Mouse (Mus musculus) lung, embryonic 14.5 days (tissue): ENCODE measurements around the gene Ikzf2. TPM values are rescaled to one million over a fixed set of nuclear protein-coding genes. Genes with fewer than 3 reads are reported as not detected.

Experiments used
- ATAC-seq: fragments of 200-750 bp; cut with Nextera tagmentation; 2 replicates; pipeline ENCODE4 v1.8.0; 2017; ENCODE audit warnings: mild to moderate bottlenecking, moderate TSS enrichment, moderate library complexity; ENCODE audit not compliant: insufficient read depth
- DNase-seq: peaks from one replicate; pipeline ENCODE4 v3.0.0-alpha.2; 2015
- H3K27ac ChIP-seq: fragments of 300-500 bp; sonication (generic); 2 replicates; pipeline ENCODE4 v1.5.1; 2014; ENCODE audit warnings: low read depth, mild to moderate bottlenecking, moderate library complexity
- H3K27me3 ChIP-seq: fragments of 300-500 bp; sonication (generic); 2 replicates; pipeline ENCODE4 v1.6.1; 2014; ENCODE audit warnings: low read length, control low read depth; ENCODE audit not compliant: insufficient read depth
- H3K36me3 ChIP-seq: fragments of 300-500 bp; sonication (generic); 2 replicates; pipeline ENCODE4 v1.6.1; 2014; ENCODE audit warnings: control low read depth; ENCODE audit not compliant: insufficient read depth
- H3K4me1 ChIP-seq: fragments of 300-500 bp; sonication (generic); 2 replicates; pipeline ENCODE4 v1.6.1; 2014; ENCODE audit warnings: antibody characterized with exemption, control low read depth; ENCODE audit not compliant: insufficient read depth
- H3K4me2 ChIP-seq: fragments of 300-500 bp; sonication (generic); 2 replicates; pipeline ENCODE4 v1.6.1; 2014; ENCODE audit warnings: mild to moderate bottlenecking
- H3K4me3 ChIP-seq: fragments of 300-500 bp; sonication (generic); 2 replicates; pipeline ENCODE4 v1.5.1; 2014; ENCODE audit warnings: low read depth, low read length
- H3K9ac ChIP-seq: fragments of 300-500 bp; sonication (generic); 2 replicates; pipeline ENCODE4 v1.6.1; 2014
- H3K9me3 ChIP-seq: fragments of 300-500 bp; sonication (generic); 2 replicates; pipeline ENCODE4 v1.6.1; 2016; ENCODE audit warnings: low read depth, low read length, control low read depth
- CTCF ChIP-seq: IDR thresholded peaks from 2 replicates; pipeline ENCODE4 v1.5.1; 2016; ENCODE audit warnings: antibody characterized with exemption, low read depth
- WGBS: fragments of 180-500 bp; shearing (Covaris S2); extraction: QIAGEN DNeasy Blood & Tissue Kit; methylation state at CpG from one replicate; pipeline ENCODE4 v1.1.7; 2014; 5-methylcytosine and 5-hydroxymethylcytosine counted together
- polyA plus RNA-seq: library from polyadenylated mRNA; unstranded; fragments of >200 nt; fragmentation: Nextera tagmentation; extraction: Ambion mirVana; gene quantifications from 2 replicates; pipeline ENCODE4 v1.2.1, GENCODE M21; 2014

Gene Ikzf2
- polyA plus RNA-seq, 1 experiment from 2014 or later, result 3.4 TPM

GRCm38 (mm10) chr1:69611204-69611725 lies 75.8 kb downstream of the Ikzf2 start:
- no peak for TF ChIP-seq CTCF
- 47% methylated on average over 4 of the region's 4 CpGs for WGBS
- Histone ChIP-seq H3K9ac (no peak overlapping the region), H3K4me3 (no peak overlapping the region), H3K4me1 (peaks cover 6% of the 10 kb centered on the region; the same call in 1 of the 2 replicates), H3K36me3 (no peaks in the 10 kb centered on the region), H3K9me3 (no peaks in the 10 kb centered on the region), H3K27ac (peak overlapping the region; percentile 22), H3K27me3 (no peaks in the 10 kb centered on the region), H3K4me2 (peak overlapping the region; percentile 44; the same call in 1 of the 2 replicates)
- ATAC-seq (peak; percentile 83), DNase-seq (peak; percentile 64)

GRCm38 (mm10) chr1:69610791-69611190 lies 76.3 kb downstream of the Ikzf2 start:
- ATAC-seq, result no peak

GRCm38 (mm10) chr1:69608846-69609245 lies 78.2 kb downstream of the Ikzf2 start:
- no peak for ATAC-seq
- TF ChIP-seq CTCF, result no peak
- Histone ChIP-seq H3K27me3 (no peaks in the 10 kb centered on the region), H3K36me3 (no peaks in the 10 kb centered on the region), H3K9me3 (no peaks in the 10 kb centered on the region), H3K4me1 (peaks cover 6% of the 10 kb centered on the region), H3K4me3 (no peak overlapping the region), H3K9ac (no peak overlapping the region), H3K27ac (no peak overlapping the region), H3K4me2 (no peak overlapping the region)
- WGBS, result 59% methylated on average over 5 of the region's 5 CpGs
- no peak for DNase-seq

More at GRCm38 (mm10) chr1:69610791-69611190, 76.3 kb downstream of the Ikzf2 start:
- no peaks in the 10 kb centered on the region for H3K27me3 ChIP-seq
- peak overlapping the region; percentile 22 for H3K27ac ChIP-seq
- H3K36me3 ChIP-seq, result no peaks in the 10 kb centered on the region
- 37% methylated on average over 7 of the region's 7 CpGs for WGBS
- no peak overlapping the region for H3K4me3 ChIP-seq
- no peak for TF ChIP-seq CTCF
- peak; percentile 62 for DNase-seq
- H3K9me3 ChIP-seq, result no peaks in the 10 kb centered on the region
- H3K9ac ChIP-seq, result no peak overlapping the region
- peak overlapping the region; percentile 44; the same call in 1 of the 2 replicates for H3K4me2 ChIP-seq
- H3K4me1 ChIP-seq, result peaks cover 6% of the 10 kb centered on the region; the same call in 1 of the 2 replicates

GRCm38 (mm10) chr1:69606844-69607243 lies 80.2 kb downstream of the Ikzf2 start:
- no peak for TF ChIP-seq CTCF
- no peaks in the 10 kb centered on the region for H3K27me3 ChIP-seq
- no peak overlapping the region for H3K4me2 ChIP-seq
- no peak overlapping the region for H3K4me3 ChIP-seq
- ATAC-seq, result no peak
- DNase-seq, result no peak
- WGBS, result 63% methylated on average over 1 of the region's 1 CpGs
- H3K9me3 ChIP-seq, result no peaks in the 10 kb centered on the region
- no peaks in the 10 kb centered on the region for H3K36me3 ChIP-seq
- peaks cover 6% of the 10 kb centered on the region for H3K4me1 ChIP-seq
- H3K27ac ChIP-seq, result no peak overlapping the region
- no peak overlapping the region for H3K9ac ChIP-seq

GRCm38 (mm10) chr1:69604213-69604612 lies 82.8 kb downstream of the Ikzf2 start:
- H3K27me3 ChIP-seq, result no peaks in the 10 kb centered on the region
- ATAC-seq (no peak), DNase-seq (peak; percentile 56)
- no peak for TF ChIP-seq CTCF
- no peak overlapping the region for H3K4me3 ChIP-seq
- H3K9me3 ChIP-seq, result no peaks in the 10 kb centered on the region
- 17% methylated on average over 3 of the region's 3 CpGs for WGBS
- no peak overlapping the region for H3K4me2 ChIP-seq
- no peaks in the 10 kb centered on the region for H3K36me3 ChIP-seq
- no peaks in the 10 kb centered on the region; the same call in 1 of the 2 replicates for H3K4me1 ChIP-seq
- no peak overlapping the region for H3K9ac ChIP-seq
- H3K27ac ChIP-seq, result no peak overlapping the region

GRCm38 (mm10) chr1:69600954-69601353 lies 86.1 kb downstream of the Ikzf2 start:
- no peaks in the 10 kb centered on the region for H3K27me3 ChIP-seq
- ATAC-seq, result no peak
- no peak for TF ChIP-seq CTCF
- H3K4me3 ChIP-seq, result no peak overlapping the region
- H3K9me3 ChIP-seq, result no peaks in the 10 kb centered on the region
- DNase-seq, result no peak
- no peak overlapping the region for H3K4me2 ChIP-seq
- WGBS, result 41% methylated on average over 1 of the region's 1 CpGs
- no peak overlapping the region for H3K9ac ChIP-seq
- H3K4me1 ChIP-seq, result no peaks in the 10 kb centered on the region; the same call in 1 of the 2 replicates
- H3K27ac ChIP-seq, result no peak overlapping the region
- H3K36me3 ChIP-seq, result no peaks in the 10 kb centered on the region

- Histone ChIP-seq H3K27ac (no peak overlapping the region), H3K27me3 (no peaks in the 10 kb centered on the region), H3K4me1 (no peaks in the 10 kb centered on the region; the same call in 1 of the 2 replicates), H3K9me3 (no peaks in the 10 kb centered on the region), H3K36me3 (no peaks in the 10 kb centered on the region), H3K4me2 (no peak overlapping the region), H3K9ac (no peak overlapping the region), H3K4me3 (no peak overlapping the region)
- no peak for ATAC-seq
- TF ChIP-seq CTCF, result no peak
- DNase-seq, result no peak
- 72% methylated on average over 12 of the region's 12 CpGs for WGBS
These were observed 87.8 kb downstream of the Ikzf2 start for GRCm38 (mm10) chr1:69599074-69599772.
